Mouse (Mus musculus) liver (tissue): ENCODE results near the gene Ctnnd2.

Source experiments
- DNase-seq: peaks from one replicate; pipeline ENCODE4 v3.0.0-alpha.2; 2020; ENCODE audit warnings: mixed read lengths

Ctnnd2 gene

GRCm38 (mm10) chr15:31006825-31007157 lies 834.4 kb downstream of the Ctnnd2 start:
- no peak for DNase-seq

DNA sequence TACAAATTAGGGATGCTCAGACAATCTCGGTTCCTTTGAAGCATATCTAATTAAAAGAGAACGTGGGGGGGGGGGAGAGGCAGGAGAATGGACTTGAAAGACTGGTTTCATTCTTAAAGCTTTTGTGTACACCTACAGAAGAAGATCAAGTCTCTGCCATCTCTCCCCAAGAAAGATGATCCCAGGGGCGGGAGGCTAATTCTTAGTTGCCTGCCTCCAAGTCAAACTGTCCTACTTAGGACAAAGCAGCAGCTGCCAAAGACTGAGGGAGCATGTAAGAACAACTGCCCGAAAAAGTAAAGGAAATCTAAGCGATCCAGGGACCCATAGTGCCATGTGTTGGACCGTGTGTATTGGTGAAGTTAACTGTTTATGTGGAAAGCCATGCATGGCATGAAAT lies 836.2 kb downstream of the Ctnnd2 start:
- no peak for DNase-seq

DNA sequence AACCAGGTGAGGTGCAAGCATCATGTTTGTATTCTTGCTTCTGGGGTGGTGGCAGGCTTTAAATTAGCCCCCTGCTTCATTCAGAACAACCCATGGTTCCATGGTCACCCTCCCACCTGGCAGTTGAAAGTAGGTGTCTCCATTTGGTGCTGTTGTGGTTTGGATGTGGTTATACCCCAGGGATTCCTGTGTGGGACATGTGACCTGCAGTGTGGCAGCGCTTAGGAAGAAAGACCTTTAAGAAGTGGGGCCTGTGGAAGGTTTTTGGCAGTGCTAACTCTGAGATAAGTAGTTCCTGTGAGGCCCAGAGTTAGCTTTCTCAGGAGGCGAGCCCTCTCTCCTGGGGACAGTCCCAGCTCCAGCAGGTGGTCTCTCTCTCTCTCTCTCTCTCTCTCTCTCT lies 848.4 kb downstream of the Ctnnd2 start:
- no peak for DNase-seq

DNA sequence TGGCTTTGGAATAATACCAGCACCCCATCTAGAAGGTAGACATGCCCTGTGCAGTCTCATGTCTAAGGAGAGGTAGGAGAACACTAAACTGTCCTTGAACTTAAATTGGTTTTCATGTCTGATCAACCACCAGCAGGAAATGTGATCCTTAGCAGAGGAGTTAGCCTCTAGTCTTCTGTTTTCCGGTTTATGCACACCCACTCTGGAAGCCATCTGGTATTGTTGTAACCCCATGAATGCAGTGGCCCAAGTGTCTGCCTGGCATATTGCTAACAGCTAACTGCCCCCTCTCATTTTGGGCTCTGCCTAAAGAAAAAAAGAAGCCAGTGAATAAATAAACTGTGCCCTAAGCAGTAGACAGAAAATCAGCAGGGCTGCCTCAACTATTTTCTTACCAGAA lies 849.6 kb downstream of the Ctnnd2 start:
- no peak for DNase-seq

GRCm38 (mm10) chr15:31022497-31022896 lies 850.1 kb downstream of the Ctnnd2 start:
- DNase-seq, result no peak

DNA sequence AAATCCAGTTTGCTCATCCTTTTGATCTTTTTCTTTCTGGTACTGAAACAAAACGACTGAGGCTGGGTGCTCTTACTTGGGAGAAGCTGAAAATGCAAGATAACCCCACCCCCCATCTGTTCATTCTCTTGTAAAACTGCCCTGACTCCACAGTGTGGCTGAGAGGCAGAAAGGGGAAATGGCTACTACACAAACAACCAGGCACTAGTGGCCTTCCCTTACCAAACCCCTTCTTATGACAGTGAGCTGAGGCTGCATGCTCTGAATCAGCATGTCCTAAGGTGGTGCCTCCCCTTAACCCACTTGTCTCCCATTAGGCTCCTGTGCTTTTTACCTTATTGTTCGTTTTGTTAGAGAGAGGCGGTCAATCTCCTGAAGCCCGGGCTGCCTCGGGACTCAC lies 851.4 kb downstream of the Ctnnd2 start:
- DNase-seq, result no peak

GRCm38 (mm10) chr15:31027448-31028230 lies 855.2 kb downstream of the Ctnnd2 start:
- DNase-seq, result no peak

DNA sequence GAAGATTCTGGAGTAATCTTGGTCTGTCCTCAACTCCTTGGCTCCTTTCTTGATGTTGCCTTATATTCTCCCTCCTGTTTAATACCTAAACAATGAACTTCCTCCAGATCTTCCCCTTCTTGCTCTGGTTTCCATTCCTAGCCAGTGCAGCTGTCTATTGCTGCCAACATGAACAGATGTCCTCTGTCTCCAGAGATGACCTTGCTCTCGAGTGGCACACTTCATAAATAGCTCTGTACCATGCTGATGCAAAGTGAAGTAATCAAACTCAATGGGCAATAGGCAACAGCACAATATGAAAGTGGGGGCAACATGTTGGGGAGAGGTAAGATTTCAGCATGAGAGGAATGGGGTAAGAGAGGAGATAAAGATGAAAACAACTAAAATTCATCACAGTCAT lies 872.6 kb downstream of the Ctnnd2 start:
- DNase-seq, result no peak

DNA sequence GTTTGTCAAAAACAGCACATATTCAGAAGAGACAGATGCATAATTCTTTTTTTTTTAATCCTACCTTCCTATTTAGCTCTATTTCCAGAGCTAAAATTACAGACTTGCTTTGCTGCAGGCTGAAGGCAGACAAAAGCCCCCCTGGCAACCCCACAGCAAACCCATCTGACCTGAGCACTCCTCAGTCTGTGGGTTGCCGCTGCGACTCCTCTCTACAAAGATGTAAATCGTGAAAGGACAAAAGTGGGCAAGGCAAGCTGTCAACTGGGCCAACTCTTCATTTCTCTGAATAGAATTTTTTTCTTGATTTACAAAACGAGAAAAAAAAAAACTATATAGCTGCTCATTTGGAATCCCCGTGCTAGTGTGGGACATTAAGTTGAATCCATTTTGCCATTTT lies 879.1 kb downstream of the Ctnnd2 start:
- DNase-seq, result no peak

DNA sequence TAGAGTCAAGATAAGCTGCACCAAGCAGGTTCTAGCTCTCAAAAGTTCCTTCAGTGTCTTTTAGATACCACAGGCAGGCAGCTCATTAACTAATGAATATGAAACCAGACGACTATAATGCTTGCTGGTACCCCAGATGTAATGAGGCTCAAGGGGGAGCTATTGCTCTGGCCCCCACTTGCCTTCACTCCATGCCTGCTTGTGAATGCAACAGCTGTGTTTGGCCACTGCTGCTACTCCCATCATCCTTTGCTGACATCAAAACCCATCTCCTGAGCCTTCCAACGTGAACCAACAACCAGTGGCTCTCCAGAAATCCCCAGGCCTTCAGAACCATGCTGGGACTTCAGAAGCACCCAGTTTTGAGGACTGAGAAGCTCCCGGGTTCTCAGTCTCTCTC lies 883.8 kb downstream of the Ctnnd2 start:
- DNase-seq, result no peak

DNA sequence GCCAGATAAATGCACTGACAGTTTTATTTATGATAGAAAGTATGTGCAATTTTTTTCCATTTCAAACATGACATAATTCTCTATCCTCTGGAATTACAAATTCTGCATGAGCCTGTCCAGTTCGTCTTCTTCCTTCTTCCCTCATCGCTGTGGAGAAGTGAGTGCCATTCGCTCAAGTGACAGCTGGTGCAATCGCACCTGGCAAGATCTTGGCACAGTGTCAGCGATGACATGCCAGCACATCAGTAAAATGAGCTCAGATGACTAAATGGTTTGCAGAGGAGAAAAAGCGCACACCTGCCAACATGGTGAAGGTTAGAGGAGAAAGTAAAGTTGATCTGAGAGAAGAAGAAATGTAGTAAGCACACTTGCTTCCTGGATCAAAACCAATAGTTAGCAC lies 885.9 kb downstream of the Ctnnd2 start:
- no peak for DNase-seq

- DNase-seq, result no peak
These were observed 891.3 kb downstream of the Ctnnd2 start for GRCm38 (mm10) chr15:31063734-31064133.

DNA sequence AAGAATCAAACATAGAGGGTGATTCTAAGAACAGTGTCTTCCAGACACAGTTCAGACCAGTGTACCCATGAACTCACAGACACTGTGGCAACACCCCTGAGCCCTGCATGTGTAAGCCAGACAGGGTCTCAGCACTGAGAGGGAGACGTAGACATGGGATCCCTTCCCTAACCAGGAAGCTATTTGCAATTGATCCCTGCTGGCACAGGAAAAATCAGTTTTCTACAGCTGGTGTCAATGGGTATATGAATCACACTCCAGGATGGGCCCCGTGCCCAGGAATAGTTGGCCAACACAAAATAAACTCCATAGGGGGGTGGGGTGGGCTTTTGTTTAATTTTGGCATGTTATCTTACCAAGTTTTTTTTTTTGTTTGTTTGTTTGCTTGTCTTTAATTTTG lies 895.7 kb downstream of the Ctnnd2 start:
- DNase-seq, result no peak

- DNase-seq, result no peak
These were observed 897.9 kb downstream of the Ctnnd2 start for GRCm38 (mm10) chr15:31070311-31070710.
